Mouse (Mus musculus) monocyte, adult 2 months (primary cell): ENCODE results near the gene Esd.

Experiments
- DNase-seq, 2 experiments: peaks; one replicate each; pipeline ENCODE4 v3.0.0; 2022; ENCODE audit warnings: low spot score in 2 of 2, low read depth in 1 of 2

The Esd gene

DNA sequence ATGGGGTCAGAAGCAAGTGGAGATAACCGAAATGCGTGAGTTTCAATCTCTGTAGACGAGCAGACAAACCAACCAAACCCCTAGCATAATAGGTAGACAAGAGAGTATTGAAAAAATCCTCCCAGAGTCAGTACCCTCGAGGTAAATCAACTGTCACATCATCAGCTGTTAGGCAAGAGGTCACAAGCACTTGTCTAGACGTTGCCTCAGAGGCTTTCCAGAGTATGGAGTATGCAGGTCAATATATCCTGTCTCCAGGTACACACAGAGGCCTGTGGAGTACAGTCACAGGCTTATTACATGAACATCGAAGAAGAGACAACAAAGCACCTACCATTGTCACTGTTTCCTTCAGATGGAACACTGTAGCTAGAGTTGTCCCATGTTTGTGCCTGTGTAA is 60.7 kb downstream of the Esd start:
- no peak for DNase-seq

DNA sequence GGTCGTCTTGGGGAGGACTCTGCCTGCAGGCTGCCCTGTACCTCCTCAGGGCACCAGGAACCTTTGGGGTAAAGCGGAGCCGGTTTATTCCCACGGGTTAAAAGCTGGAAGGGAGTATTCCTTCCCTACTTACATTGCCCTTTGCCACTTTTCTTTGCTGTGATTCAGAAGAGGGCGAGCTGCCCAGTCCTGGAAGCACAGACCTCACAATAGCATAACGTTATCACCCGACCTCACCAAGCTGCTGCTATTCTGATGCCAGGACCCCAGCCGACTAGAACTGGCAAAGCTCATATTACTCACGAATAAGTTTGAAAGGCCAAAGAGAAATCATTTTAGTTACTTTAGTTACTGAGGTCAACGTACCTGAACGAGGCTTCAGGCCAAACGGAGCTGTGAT is 62.8 kb downstream of the Esd start:
- no peak for DNase-seq

DNA sequence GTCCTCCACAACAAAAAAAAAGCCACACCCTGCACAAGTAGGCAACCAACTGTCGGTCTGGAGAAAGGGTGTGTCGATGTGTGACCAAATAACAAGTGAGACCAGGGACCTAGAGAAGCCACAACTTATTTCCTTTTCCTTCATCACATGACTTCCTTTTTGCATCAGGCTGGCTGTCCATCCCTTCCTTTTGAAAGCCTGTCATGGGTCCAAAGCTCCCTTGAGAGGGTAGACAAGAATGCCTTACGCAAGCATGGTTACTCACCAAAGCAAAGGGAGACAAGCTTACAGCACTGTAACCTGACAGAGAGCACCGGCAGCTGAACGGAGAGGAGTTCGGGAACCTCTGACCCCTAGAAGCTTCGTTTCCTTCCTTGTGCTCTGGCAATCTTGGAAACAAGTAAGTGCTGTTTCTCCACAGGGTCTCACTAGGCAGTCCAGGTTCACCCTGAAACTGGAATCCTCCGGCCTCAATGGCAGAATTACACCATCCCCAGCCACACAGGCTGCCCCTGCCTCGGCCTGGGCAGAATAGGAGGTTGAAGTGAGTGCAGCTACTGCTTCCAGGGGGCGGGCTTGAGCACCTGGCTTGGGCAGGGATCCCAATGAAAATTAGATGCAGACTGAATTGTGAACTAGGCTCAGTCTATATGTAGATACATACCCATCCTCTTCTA is 65.4 kb downstream of the Esd start:
- peak in 1 of 2 experiments; percentile 47 for DNase-seq

DNA sequence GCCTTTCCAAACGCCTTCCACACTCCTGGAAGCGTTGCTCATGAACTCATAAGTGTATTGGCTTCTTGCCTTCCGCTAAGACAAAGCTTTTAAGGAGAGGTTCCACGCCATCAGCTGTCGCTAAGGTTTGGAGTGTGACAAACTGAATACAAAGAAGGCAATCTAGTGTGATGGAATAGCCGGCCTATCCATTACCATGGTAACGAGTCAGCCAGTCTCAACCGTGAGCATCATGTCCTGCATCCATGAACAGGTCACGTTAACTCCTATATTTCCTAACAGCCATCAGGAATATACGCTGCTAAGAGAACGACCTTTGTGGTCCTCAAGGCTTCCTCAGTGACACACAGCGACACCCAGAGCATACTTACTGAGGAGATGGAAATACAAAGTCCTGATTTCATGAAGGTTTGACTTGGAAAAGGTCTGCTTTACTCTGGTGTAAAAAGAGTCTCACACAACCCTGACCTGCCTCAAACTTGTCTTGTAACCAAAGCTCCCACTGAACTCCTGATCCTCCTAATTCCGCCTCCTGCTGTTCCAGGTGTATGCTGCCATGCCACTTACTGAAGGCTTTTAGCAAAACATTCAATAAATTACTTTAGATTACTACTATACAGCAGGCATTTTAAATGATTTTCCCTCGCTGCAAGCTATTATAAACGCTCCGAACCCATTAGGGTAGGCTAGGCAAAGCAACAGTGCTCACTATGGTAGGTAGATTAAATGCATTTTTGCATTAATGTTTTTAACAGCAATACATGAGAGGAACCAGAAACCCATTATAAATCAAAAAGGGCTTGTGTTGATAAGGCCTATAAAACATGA is 66.2 kb downstream of the Esd start:
- DNase-seq = no peak
